Mouse (Mus musculus) testis, adult 2 months (tissue): ENCODE results near the gene Leng1.

Experiments
- CTCF ChIP-seq: fragments of 200-500 bp; IDR thresholded peaks from 2 replicates; pipeline ENCODE4 v1.5.1; 2012; ENCODE audit warnings: low read depth, mild to moderate bottlenecking, inconsistent platforms, low read length, moderate library complexity; ENCODE audit not compliant: control insufficient read depth, insufficient read depth, insufficient replicate concordance
- POLR2A ChIP-seq: fragments of 200-500 bp; IDR thresholded peaks from 2 replicates; pipeline ENCODE4 v1.6.1; 2012; ENCODE audit warnings: low read depth, mild to moderate bottlenecking, inconsistent platforms, low read length, moderate library complexity; ENCODE audit not compliant: control insufficient read depth

- TF ChIP-seq CTCF: no peak
- no peak for TF ChIP-seq POLR2A
Observed at GRCm38 (mm10) chr7:3658578-3658977, 7.1 kb downstream of the Leng1 start.
